Mouse (Mus musculus) liver, postnatal 0 days (tissue): ENCODE results near the gene Nudt17. TPM values are rescaled to one million over a fixed set of nuclear protein-coding genes. Genes with fewer than 3 reads are reported as not detected.
"Not testable (repeated sequence)": the region's sequence is repeated elsewhere in the genome, so short reads cannot be mapped to it uniquely, and the experiment has no call there.

Source experiments
- ATAC-seq: fragments of 200-750 bp; cut with Nextera tagmentation; 2 replicates; pipeline ENCODE4 v1.8.0; 2017; ENCODE audit warnings: mild to moderate bottlenecking, moderate library complexity
- DNase-seq: peaks from one replicate; pipeline ENCODE4 v3.0.0-alpha.2; 2016
- H3K27ac ChIP-seq: fragments of 300-500 bp; sonication (generic); 2 replicates; pipeline ENCODE4 v1.5.1; 2014; ENCODE audit warnings: antibody characterized with exemption, moderate library complexity, mild to moderate bottlenecking, low read depth
- H3K27me3 ChIP-seq: fragments of 300-500 bp; sonication (generic); 2 replicates; pipeline ENCODE4 v1.6.1; 2014; ENCODE audit warnings: low read length, control low read depth, mixed read lengths; ENCODE audit not compliant: insufficient read depth
- H3K36me3 ChIP-seq: fragments of 300-500 bp; sonication (generic); replicated peaks from 2 replicates; pipeline ENCODE4 v1.6.1; 2014; ENCODE audit warnings: mild to moderate bottlenecking, control low read depth, low read length, moderate library complexity, mixed read lengths; ENCODE audit not compliant: insufficient read depth
- H3K4me1 ChIP-seq: fragments of 300-500 bp; sonication (generic); 2 replicates; pipeline ENCODE4 v1.6.1; 2014; ENCODE audit warnings: antibody characterized with exemption, mild to moderate bottlenecking, control low read depth; ENCODE audit not compliant: insufficient read depth
- H3K4me2 ChIP-seq: fragments of 300-500 bp; sonication (generic); 2 replicates; pipeline ENCODE4 v1.6.1; 2014; ENCODE audit warnings: low read depth, mild to moderate bottlenecking, low read length, moderate library complexity, mixed read lengths
- H3K4me3 ChIP-seq: fragments of 300-500 bp; sonication (generic); 2 replicates; pipeline ENCODE4 v1.5.1; 2014; ENCODE audit warnings: low read depth, low read length
- H3K9ac ChIP-seq: fragments of 300-500 bp; sonication (generic); replicated peaks from 2 replicates; pipeline ENCODE4 v1.6.1; 2014; ENCODE audit warnings: mild to moderate bottlenecking, moderate library complexity
- H3K9me3 ChIP-seq: fragments of 300-500 bp; sonication (generic); 2 replicates; pipeline ENCODE4 v1.6.1; 2016; ENCODE audit warnings: mild to moderate bottlenecking, control low read depth, low read length, mixed read lengths
- CTCF ChIP-seq: sonication (generic); IDR thresholded peaks from 2 replicates; pipeline ENCODE4 v1.5.1; 2016; ENCODE audit warnings: antibody characterized with exemption, low read depth
- EP300 ChIP-seq: IDR thresholded peaks from 2 replicates; pipeline ENCODE4 v1.6.1; 2016; ENCODE audit warnings: antibody characterized with exemption, low read depth, mild to moderate bottlenecking
- WGBS: fragments of 180-500 bp; shearing (Covaris S2); extraction: QIAGEN DNeasy Blood & Tissue Kit; methylation state at CpG from one replicate; pipeline ENCODE4 v1.1.7; 2014; ENCODE audit not compliant: insufficient replicate concordance; 5-methylcytosine and 5-hydroxymethylcytosine counted together
- polyA plus RNA-seq: library from polyadenylated mRNA; unstranded; fragments of >200 nt; fragmentation: Nextera tagmentation; extraction: Ambion mirVana; gene quantifications from 2 replicates; pipeline ENCODE4 v1.2.1, GENCODE M21; 2015

Gene Nudt17
- polyA plus RNA-seq, 1 experiment from 2014 or later, result 0.29 TPM

GRCm38 (mm10) chr3:96696766-96697732 is 11.3 kb downstream of the Nudt17 start:
- TF ChIP-seq CTCF, result no peak
- TF ChIP-seq EP300, result no peak
- Histone ChIP-seq H3K4me2 (peak overlapping the region; percentile 96), H3K4me3 (peak overlapping the region; percentile 98), H3K9ac (peak overlapping the region; percentile 83), H3K27ac (peak overlapping the region; percentile 86), H3K27me3 (no peaks in the 10 kb centered on the region), H3K36me3 (peaks cover 13% of the 10 kb centered on the region), H3K9me3 (no peaks in the 10 kb centered on the region), H3K4me1 (peaks cover 12% of the 10 kb centered on the region)
- ATAC-seq (peak; percentile 95), DNase-seq (peak; percentile 92)
- WGBS, result under 1% methylated on average over 73 of the region's 85 CpGs

GRCm38 (mm10) chr3:96696198-96696765 is 12.1 kb downstream of the Nudt17 start, which contains the start of gene Pias3:
Gene Pias3, plus strand, starts transcription at chr3:96696384.
- no peaks in the 10 kb centered on the region for H3K27me3 ChIP-seq
- peak within 1 kb of the TSS; percentile 98 for H3K4me3 ChIP-seq
- peak; percentile 85 for DNase-seq
- H3K4me1 ChIP-seq, result peaks cover 12% of the 10 kb centered on the region
- WGBS, result under 1% methylated on average over 35 of the region's 35 CpGs
- no peaks in the 10 kb centered on the region for H3K9me3 ChIP-seq
- H3K36me3 ChIP-seq, result peaks cover 5% of the 10 kb centered on the region
- ATAC-seq, result peak; percentile 75
- peak within 1 kb of the TSS; percentile 96 for H3K4me2 ChIP-seq
- no peak for TF ChIP-seq EP300
- no peak for TF ChIP-seq CTCF
- H3K9ac ChIP-seq, result peak within 1 kb of the TSS; percentile 83
- H3K27ac ChIP-seq, result peak within 1 kb of the TSS; percentile 86

DNA sequence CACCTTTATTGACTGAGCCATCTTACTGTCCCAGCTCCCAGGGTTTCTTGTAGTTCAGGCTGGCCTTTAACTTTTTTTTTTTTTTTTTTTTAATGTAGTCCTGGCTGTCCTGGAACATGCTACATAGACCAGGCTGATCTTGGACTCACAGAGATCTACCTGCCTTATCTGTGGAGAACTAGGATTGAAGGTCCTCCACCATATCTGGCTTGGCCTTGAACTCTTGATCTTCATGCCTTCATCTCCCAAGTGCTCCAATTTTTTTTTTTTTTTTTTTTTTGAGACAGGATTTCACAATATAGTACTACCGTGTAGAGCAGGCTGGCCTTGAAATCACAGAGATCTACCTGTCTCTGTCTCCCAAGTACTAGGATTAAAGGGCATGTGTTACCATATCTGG is 14.8 kb downstream of the Nudt17 start:
- Histone ChIP-seq H3K27me3 (no peaks in the 10 kb centered on the region), H3K4me2 (no peak overlapping the region), H3K36me3 (no peaks in the 10 kb centered on the region), H3K9ac (no peak overlapping the region), H3K27ac (no peak overlapping the region), H3K9me3 (no peaks in the 10 kb centered on the region), H3K4me1 (peaks cover 12% of the 10 kb centered on the region), H3K4me3 (no peak overlapping the region)
- DNase-seq, result no peak
- ATAC-seq, result no peak
- TF ChIP-seq EP300 (no peak), CTCF (no peak)
- WGBS, result 32% methylated on average over 1 of the region's 1 CpGs

GRCm38 (mm10) chr3:96692506-96692905 is 15.9 kb downstream of the Nudt17 start:
- no peaks in the 10 kb centered on the region for H3K27me3 ChIP-seq
- DNase-seq (peak; percentile 29), ATAC-seq (no peak)
- TF ChIP-seq EP300, result no peak
- TF ChIP-seq CTCF, result peak; percentile 40
- 27% methylated on average over 3 of the region's 3 CpGs for WGBS
- H3K27ac ChIP-seq, result no peak overlapping the region
- no peaks in the 10 kb centered on the region for H3K36me3 ChIP-seq
- no peak overlapping the region for H3K9ac ChIP-seq
- H3K9me3 ChIP-seq, result no peaks in the 10 kb centered on the region
- no peak overlapping the region for H3K4me2 ChIP-seq
- no peak overlapping the region for H3K4me3 ChIP-seq
- H3K4me1 ChIP-seq, result peaks cover 7% of the 10 kb centered on the region

DNA sequence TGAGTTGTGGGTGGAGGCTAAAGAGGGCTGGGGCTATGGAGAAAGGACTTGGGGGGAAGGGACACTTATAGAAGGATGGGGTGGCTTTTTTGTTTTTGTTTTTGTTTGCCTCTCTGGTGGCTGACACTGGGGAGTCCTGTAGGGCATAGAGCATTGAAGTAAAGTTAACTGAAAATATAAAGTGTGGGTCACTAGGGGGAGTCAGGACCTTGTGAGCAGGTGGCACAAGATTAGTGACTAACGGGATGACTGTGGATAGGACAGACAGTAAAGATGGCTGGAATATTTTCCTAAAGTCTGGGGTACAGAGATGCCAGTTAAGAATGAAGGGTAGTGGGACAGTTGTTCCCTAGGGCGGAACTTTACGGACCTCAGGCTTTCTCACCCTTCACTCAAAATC is 18.1 kb downstream of the Nudt17 start:
- H3K4me2 ChIP-seq, result no peak overlapping the region
- TF ChIP-seq EP300, result no peak
- peak; percentile 54 for TF ChIP-seq CTCF
- H3K4me1 ChIP-seq, result no peaks in the 10 kb centered on the region
- no peaks in the 10 kb centered on the region for H3K36me3 ChIP-seq
- no peaks in the 10 kb centered on the region for H3K9me3 ChIP-seq
- 50% methylated on average over 3 of the region's 3 CpGs for WGBS
- DNase-seq, result no peak
- H3K4me3 ChIP-seq, result no peak overlapping the region
- ATAC-seq, result no peak
- no peak overlapping the region for H3K27ac ChIP-seq
- H3K9ac ChIP-seq, result no peak overlapping the region
- peaks cover 10% of the 10 kb centered on the region; the same call in 1 of the 2 replicates for H3K27me3 ChIP-seq

GRCm38 (mm10) chr3:96688854-96689253 is 19.5 kb downstream of the Nudt17 start:
- H3K4me1 ChIP-seq, result no peaks in the 10 kb centered on the region; the same call in 1 of the 2 replicates
- H3K4me2 ChIP-seq, result no peak overlapping the region
- H3K9me3 ChIP-seq, result no peaks in the 10 kb centered on the region
- H3K27ac ChIP-seq, result no peak overlapping the region
- no peak overlapping the region for H3K4me3 ChIP-seq
- ATAC-seq (no peak), DNase-seq (no peak)
- 60% methylated on average over 11 of the region's 11 CpGs for WGBS
- no peak overlapping the region for H3K9ac ChIP-seq
- H3K36me3 ChIP-seq, result no peaks in the 10 kb centered on the region
- H3K27me3 ChIP-seq, result peaks cover 22% of the 10 kb centered on the region; the same call in 1 of the 2 replicates
- TF ChIP-seq CTCF (no peak), EP300 (no peak)

DNA sequence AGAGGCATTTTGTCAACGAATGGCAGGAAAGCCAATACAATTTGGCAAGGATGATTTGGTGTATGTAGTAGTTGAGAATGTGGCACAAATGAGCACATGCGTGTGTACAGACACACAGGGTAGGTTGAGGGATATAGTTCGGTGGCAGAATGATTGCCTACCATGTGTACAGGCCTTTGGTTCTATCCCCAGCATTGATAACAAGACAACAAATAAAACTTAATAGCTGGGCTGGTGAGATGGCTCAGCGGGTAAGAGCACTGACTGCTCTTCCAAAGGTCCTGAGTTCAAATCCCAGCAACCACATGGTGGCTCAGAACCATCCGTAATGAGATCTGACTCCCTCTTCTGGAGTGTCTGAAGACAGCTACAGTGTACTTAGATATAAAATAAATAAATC is 22.3 kb downstream of the Nudt17 start:
- H3K27ac ChIP-seq, H3K9ac ChIP-seq, H3K9me3 ChIP-seq, H3K4me3 ChIP-seq, ATAC-seq, H3K4me2 ChIP-seq, DNase-seq, H3K36me3 ChIP-seq, H3K4me1 ChIP-seq: not testable (repeated sequence)
- WGBS, result 83% methylated on average over 5 of the region's 5 CpGs
- peaks cover 35% of the 10 kb centered on the region; the same call in 1 of the 2 replicates for H3K27me3 ChIP-seq
